Mouse (Mus musculus) hindbrain, postnatal 0 days (tissue): ENCODE data around the gene Gatad2a. TPM values are rescaled to one million over a fixed set of nuclear protein-coding genes. Genes with fewer than 3 reads are reported as not detected.

Experiments
- ATAC-seq: fragments of 200-750 bp; cut with Nextera tagmentation; 2 replicates; pipeline ENCODE4 v1.8.0; 2017; ENCODE audit warnings: mild to moderate bottlenecking, moderate TSS enrichment, moderate library complexity
- DNase-seq: peaks from one replicate; pipeline ENCODE4 v3.0.0-alpha.2; 2015; ENCODE audit warnings: low spot score
- H3K27ac ChIP-seq: fragments of 300-500 bp; sonication (generic); 2 replicates; pipeline ENCODE4 v1.5.1; 2014; ENCODE audit warnings: mild to moderate bottlenecking
- H3K27me3 ChIP-seq: fragments of 300-500 bp; sonication (generic); 2 replicates; pipeline ENCODE4 v1.6.1; 2014; ENCODE audit warnings: low read length, mixed read lengths; ENCODE audit not compliant: insufficient read depth
- H3K36me3 ChIP-seq: fragments of 300-500 bp; sonication (generic); 2 replicates; pipeline ENCODE4 v1.6.1; 2014; ENCODE audit warnings: low read length, mixed read lengths; ENCODE audit not compliant: insufficient read depth
- H3K4me1 ChIP-seq: fragments of 300-500 bp; sonication (generic); 2 replicates; pipeline ENCODE4 v1.6.1; 2014; ENCODE audit warnings: antibody characterized with exemption, low read length, mixed read lengths; ENCODE audit not compliant: insufficient read depth
- H3K4me2 ChIP-seq: fragments of 300-500 bp; sonication (generic); 2 replicates; pipeline ENCODE4 v1.6.1; 2014; ENCODE audit warnings: low read depth, mild to moderate bottlenecking, low read length, moderate library complexity, mixed read lengths
- H3K4me3 ChIP-seq: fragments of 300-500 bp; sonication (generic); 2 replicates; pipeline ENCODE4 v1.5.1; 2014; ENCODE audit warnings: low read length
- H3K9ac ChIP-seq: fragments of 300-500 bp; sonication (generic); replicated peaks from 2 replicates; pipeline ENCODE4 v1.6.1; 2014; ENCODE audit warnings: mild to moderate bottlenecking, low read length, moderate library complexity, mixed read lengths
- H3K9me3 ChIP-seq: fragments of 300-500 bp; sonication (generic); 2 replicates; pipeline ENCODE4 v1.6.1; 2016; ENCODE audit warnings: low read length, mixed read lengths
- CTCF ChIP-seq: IDR thresholded peaks from 2 replicates; pipeline ENCODE4 v1.5.1; 2016; ENCODE audit warnings: antibody characterized with exemption, control low read depth, low read depth
- WGBS: fragments of 180-500 bp; shearing (Covaris S2); extraction: QIAGEN DNeasy Blood & Tissue Kit; methylation state at CpG from one replicate; pipeline ENCODE4 v1.1.7; 2014; 5-methylcytosine and 5-hydroxymethylcytosine counted together
- polyA plus RNA-seq: library from polyadenylated mRNA; unstranded; fragments of >200 nt; fragmentation: Nextera tagmentation; extraction: Ambion mirVana; gene quantifications from 2 replicates; pipeline ENCODE4 v1.2.1, GENCODE M21; 2015
- total RNA-seq: library from RNA; depleted of rRNA; stranded (reverse); fragments of >200 nt; gene quantifications from 2 replicates; pipeline ENCODE4 v1.2.3, GENCODE M21; 2014; rRNA removed

The Gatad2a gene
- total and polyA plus RNA-seq, 2 experiments from 2014 or later, result 23.4 to 38.4 TPM

- Histone ChIP-seq H3K27ac (no peak overlapping the region), H3K4me3 (no peak overlapping the region), H3K27me3 (no peaks in the 10 kb centered on the region), H3K9me3 (no peaks in the 10 kb centered on the region), H3K36me3 (no peaks in the 10 kb centered on the region), H3K9ac (no peak overlapping the region), H3K4me1 (no peaks in the 10 kb centered on the region), H3K4me2 (no peak overlapping the region)
- 89% methylated on average over 6 of the region's 6 CpGs for WGBS
- DNase-seq (no peak), ATAC-seq (no peak)
- no peak for TF ChIP-seq CTCF
These were observed 125.3 kb downstream of the Gatad2a start for GRCm38 (mm10) chr8:69870907-69871306.

- TF ChIP-seq CTCF, result no peak
- Histone ChIP-seq H3K4me2 (no peak overlapping the region), H3K27me3 (no peaks in the 10 kb centered on the region), H3K36me3 (no peaks in the 10 kb centered on the region), H3K27ac (no peak overlapping the region), H3K9ac (no peak overlapping the region), H3K4me3 (no peak overlapping the region), H3K9me3 (no peaks in the 10 kb centered on the region), H3K4me1 (no peaks in the 10 kb centered on the region)
- ATAC-seq, result no peak
- no peak for DNase-seq
- WGBS, result 84% methylated on average over 11 of the region's 11 CpGs
These were observed 126.0 kb downstream of the Gatad2a start for GRCm38 (mm10) chr8:69870003-69870765.

GRCm38 (mm10) chr8:69867696-69868326 is 128.4 kb downstream of the Gatad2a start:
- WGBS, result 89% methylated on average over 5 of the region's 5 CpGs
- no peak overlapping the region for H3K4me2 ChIP-seq
- no peak overlapping the region for H3K4me3 ChIP-seq
- DNase-seq (no peak), ATAC-seq (no peak)
- no peak for TF ChIP-seq CTCF
- H3K27ac ChIP-seq, result no peak overlapping the region
- no peaks in the 10 kb centered on the region for H3K27me3 ChIP-seq
- H3K9ac ChIP-seq, result no peak overlapping the region
- no peaks in the 10 kb centered on the region for H3K9me3 ChIP-seq
- H3K36me3 ChIP-seq, result no peaks in the 10 kb centered on the region
- H3K4me1 ChIP-seq, result no peaks in the 10 kb centered on the region

- Histone ChIP-seq H3K27ac (no peak overlapping the region), H3K4me2 (no peak overlapping the region), H3K9me3 (no peaks in the 10 kb centered on the region), H3K4me3 (no peak overlapping the region), H3K27me3 (no peaks in the 10 kb centered on the region), H3K9ac (no peak overlapping the region), H3K36me3 (no peaks in the 10 kb centered on the region), H3K4me1 (no peaks in the 10 kb centered on the region)
- ATAC-seq (no peak), DNase-seq (no peak)
- WGBS, result 83% methylated on average over 5 of the region's 5 CpGs
- TF ChIP-seq CTCF, result no peak
These were observed 132.0 kb downstream of the Gatad2a start for GRCm38 (mm10) chr8:69864180-69864579.

GRCm38 (mm10) chr8:69863387-69864020 is 132.7 kb downstream of the Gatad2a start:
- WGBS, result 74% methylated on average over 5 of the region's 5 CpGs
- no peak for TF ChIP-seq CTCF
- H3K36me3 ChIP-seq, result no peaks in the 10 kb centered on the region
- no peak overlapping the region for H3K4me2 ChIP-seq
- H3K4me3 ChIP-seq, result no peak overlapping the region
- H3K27ac ChIP-seq, result no peak overlapping the region
- DNase-seq (no peak), ATAC-seq (no peak)
- no peaks in the 10 kb centered on the region for H3K27me3 ChIP-seq
- H3K9me3 ChIP-seq, result no peaks in the 10 kb centered on the region
- H3K4me1 ChIP-seq, result no peaks in the 10 kb centered on the region
- H3K9ac ChIP-seq, result no peak overlapping the region

- 87% methylated on average over 2 of the region's 2 CpGs for WGBS
- Histone ChIP-seq H3K27me3 (no peaks in the 10 kb centered on the region), H3K9me3 (no peaks in the 10 kb centered on the region), H3K36me3 (no peaks in the 10 kb centered on the region), H3K4me2 (no peak overlapping the region), H3K9ac (no peak overlapping the region), H3K4me1 (no peaks in the 10 kb centered on the region), H3K27ac (no peak overlapping the region), H3K4me3 (no peak overlapping the region)
- DNase-seq (no peak), ATAC-seq (no peak)
- TF ChIP-seq CTCF, result no peak
These were observed 134.9 kb downstream of the Gatad2a start for GRCm38 (mm10) chr8:69861251-69861650.

- no peak overlapping the region for H3K27ac ChIP-seq
- no peak for TF ChIP-seq CTCF
- no peaks in the 10 kb centered on the region for H3K36me3 ChIP-seq
- ATAC-seq, result no peak
- H3K4me2 ChIP-seq, result no peak overlapping the region
- H3K9me3 ChIP-seq, result no peaks in the 10 kb centered on the region
- no peaks in the 10 kb centered on the region for H3K27me3 ChIP-seq
- no peak overlapping the region for H3K4me3 ChIP-seq
- no peak for DNase-seq
- 49% methylated on average over 4 of the region's 4 CpGs for WGBS
- H3K9ac ChIP-seq, result no peak overlapping the region
- no peaks in the 10 kb centered on the region for H3K4me1 ChIP-seq
These were observed 135.4 kb downstream of the Gatad2a start for GRCm38 (mm10) chr8:69860807-69861206.

Other genes starting within 250 kb of the Gatad2a start
- gene Zfp963, start 246.4 kb downstream of the Gatad2a start, total RNA-seq, result 3.0 and 4.9 TPM in 2 replicates
- gene Zfp963, start 246.4 kb downstream of the Gatad2a start, polyA plus RNA-seq, result 3.7 and 4.8 TPM in 2 replicates
- not detected in 2 replicates for gene Gm20422, start 221.5 kb downstream of the Gatad2a start, total RNA-seq
- gene Gm20422, start 221.5 kb downstream of the Gatad2a start, polyA plus RNA-seq, result 0.34 and 0.61 TPM in 2 replicates
- gene Atp13a1, start 205.2 kb downstream of the Gatad2a start, total RNA-seq, result 85.9 and 93.1 TPM in 2 replicates
- gene Atp13a1, start 205.2 kb downstream of the Gatad2a start, polyA plus RNA-seq, result 38.9 and 39.1 TPM in 2 replicates
- gene Zfp866, start 205.2 kb downstream of the Gatad2a start, total RNA-seq, result 38.6 and 39.8 TPM in 2 replicates
- 18.5 and 18.6 TPM in 2 replicates for gene Zfp866, start 205.2 kb downstream of the Gatad2a start, polyA plus RNA-seq
- 28.8 and 42.7 TPM in 2 replicates for gene Gmip, start 187.7 kb downstream of the Gatad2a start, total RNA-seq
- gene Gmip, start 187.7 kb downstream of the Gatad2a start, polyA plus RNA-seq, result 23.6 and 27.9 TPM in 2 replicates
- gene Lpar2, start 174.0 kb downstream of the Gatad2a start, total RNA-seq, result 5.2 and 5.4 TPM in 2 replicates
- gene Lpar2, start 174.0 kb downstream of the Gatad2a start, polyA plus RNA-seq, result 0.45 and 0.50 TPM in 2 replicates
- 46.5 and 86.4 TPM in 2 replicates for gene Pbx4, start 163.9 kb downstream of the Gatad2a start, total RNA-seq
- 81.9 and 88.5 TPM in 2 replicates for gene Pbx4, start 163.9 kb downstream of the Gatad2a start, polyA plus RNA-seq
- 14.3 and 19.2 TPM in 2 replicates for gene Cilp2, start 108.7 kb downstream of the Gatad2a start, total RNA-seq
- gene Cilp2, start 108.7 kb downstream of the Gatad2a start, polyA plus RNA-seq, result 6.9 and 7.2 TPM in 2 replicates
- gene Tssk6, start 94.2 kb downstream of the Gatad2a start, total RNA-seq, result 1.6 and 1.8 TPM in 2 replicates
- gene Tssk6, start 94.2 kb downstream of the Gatad2a start, polyA plus RNA-seq, result 3.7 and 4.3 TPM in 2 replicates
- gene Ndufa13, start 93.8 kb downstream of the Gatad2a start, total RNA-seq, result 61.0 and 91.4 TPM in 2 replicates
- gene Ndufa13, start 93.8 kb downstream of the Gatad2a start, polyA plus RNA-seq, result 269 and 275 TPM in 2 replicates
- 8.4 and 10.7 TPM in 2 replicates for gene Yjefn3, start 93.7 kb downstream of the Gatad2a start, total RNA-seq
- gene Yjefn3, start 93.7 kb downstream of the Gatad2a start, polyA plus RNA-seq, result 13.3 and 13.8 TPM in 2 replicates
- 155 and 172 TPM in 2 replicates for gene Mau2, start 46.4 kb upstream of the Gatad2a start, total RNA-seq
- 50.1 and 50.3 TPM in 2 replicates for gene Mau2, start 46.4 kb upstream of the Gatad2a start, polyA plus RNA-seq
- 15.1 and 15.4 TPM in 2 replicates for gene Sugp1, start 46.4 kb upstream of the Gatad2a start, total RNA-seq
- gene Sugp1, start 46.4 kb upstream of the Gatad2a start, polyA plus RNA-seq, result 42.9 and 47.1 TPM in 2 replicates
- gene Tm6sf2, start 76.5 kb upstream of the Gatad2a start, total RNA-seq, result 0.25 TPM in 1 of 2 replicates, not detected in the other
- gene Tm6sf2, start 76.5 kb upstream of the Gatad2a start, polyA plus RNA-seq, result 0.19 and 0.37 TPM in 2 replicates
- gene Hapln4, start 87.1 kb upstream of the Gatad2a start, total RNA-seq, result 2.0 and 4.5 TPM in 2 replicates
- gene Hapln4, start 87.1 kb upstream of the Gatad2a start, polyA plus RNA-seq, result 2.5 and 2.9 TPM in 2 replicates
- 429 and 473 TPM in 2 replicates for gene Ncan, start 124.5 kb upstream of the Gatad2a start, total RNA-seq
- gene Ncan, start 124.5 kb upstream of the Gatad2a start, polyA plus RNA-seq, result 155 and 183 TPM in 2 replicates
- gene Nr2c2ap, start 134.9 kb upstream of the Gatad2a start, total RNA-seq, result 6.1 and 9.4 TPM in 2 replicates
- gene Nr2c2ap, start 134.9 kb upstream of the Gatad2a start, polyA plus RNA-seq, result 48.5 and 50.2 TPM in 2 replicates
- gene Rfxank, start 142.8 kb upstream of the Gatad2a start, total RNA-seq, result 13.8 and 20.5 TPM in 2 replicates
- 8.4 and 9.7 TPM in 2 replicates for gene Rfxank, start 142.8 kb upstream of the Gatad2a start, polyA plus RNA-seq
- 71.4 and 74.0 TPM in 2 replicates for gene Borcs8, start 143.1 kb upstream of the Gatad2a start, total RNA-seq
- 47.5 and 55.0 TPM in 2 replicates for gene Borcs8, start 143.1 kb upstream of the Gatad2a start, polyA plus RNA-seq
- 0.40 and 0.52 TPM in 2 replicates for gene Mef2b, start 143.3 kb upstream of the Gatad2a start, total RNA-seq
- gene Mef2b, start 143.3 kb upstream of the Gatad2a start, polyA plus RNA-seq, result 0.90 and 1.1 TPM in 2 replicates
- 53.7 and 72.4 TPM in 2 replicates for gene Tmem161a, start 176.0 kb upstream of the Gatad2a start, total RNA-seq
- 45.2 and 46.4 TPM in 2 replicates for gene Tmem161a, start 176.0 kb upstream of the Gatad2a start, polyA plus RNA-seq
- 12.0 and 17.1 TPM in 2 replicates for gene Slc25a42, start 215.9 kb upstream of the Gatad2a start, total RNA-seq
- gene Slc25a42, start 215.9 kb upstream of the Gatad2a start, polyA plus RNA-seq, result 8.2 and 8.3 TPM in 2 replicates
- gene Sugp2, start 237.8 kb upstream of the Gatad2a start, total RNA-seq, result 123 and 128 TPM in 2 replicates
- 56.7 and 61.4 TPM in 2 replicates for gene Sugp2, start 237.8 kb upstream of the Gatad2a start, polyA plus RNA-seq
- gene Armc6, start 238.1 kb upstream of the Gatad2a start, total RNA-seq, result 108 TPM in 2 replicates
- 96.4 and 102 TPM in 2 replicates for gene Armc6, start 238.1 kb upstream of the Gatad2a start, polyA plus RNA-seq